Mouse (Mus musculus) kidney, postnatal 0 days (tissue): ENCODE results near the gene Spns2. TPM values are rescaled to one million over a fixed set of nuclear protein-coding genes. Genes with fewer than 3 reads are reported as not detected.

ENCODE experiments used
- ATAC-seq: fragments of 200-750 bp; cut with Nextera tagmentation; replicated peaks from 2 replicates; pipeline ENCODE4 v1.8.0; 2017; ENCODE audit warnings: low read depth, moderate number of reproducible peaks, moderate TSS enrichment, moderate library complexity; ENCODE audit not compliant: low FRiP score
- DNase-seq: peaks from one replicate; pipeline ENCODE4 v3.0.0-alpha.2; 2016; ENCODE audit warnings: low spot score
- H3K27ac ChIP-seq: fragments of 300-500 bp; sonication (generic); 2 replicates; pipeline ENCODE4 v1.5.1; 2014; ENCODE audit warnings: mild to moderate bottlenecking
- H3K27me3 ChIP-seq: fragments of 300-500 bp; sonication (generic); 2 replicates; pipeline ENCODE4 v1.6.1; 2014; ENCODE audit warnings: low read length, mixed read lengths; ENCODE audit not compliant: insufficient read depth
- H3K36me3 ChIP-seq: fragments of 300-500 bp; sonication (generic); 2 replicates; pipeline ENCODE4 v1.6.1; 2014; ENCODE audit warnings: low read length, mixed read lengths; ENCODE audit not compliant: insufficient read depth
- H3K4me1 ChIP-seq: fragments of 300-500 bp; sonication (generic); replicated peaks from 2 replicates; pipeline ENCODE4 v1.6.1; 2014; ENCODE audit warnings: antibody characterized with exemption, low read length, mixed read lengths; ENCODE audit not compliant: insufficient read depth
- H3K4me2 ChIP-seq: fragments of 300-500 bp; sonication (generic); 2 replicates; pipeline ENCODE4 v1.6.1; 2014; ENCODE audit warnings: mild to moderate bottlenecking, low read length, moderate library complexity, mixed read lengths
- H3K4me3 ChIP-seq: fragments of 300-500 bp; sonication (generic); replicated peaks from 2 replicates; pipeline ENCODE4 v1.5.1; 2014; ENCODE audit warnings: low read depth, low read length
- H3K9ac ChIP-seq: fragments of 300-500 bp; sonication (generic); 2 replicates; pipeline ENCODE4 v1.6.1; 2014; ENCODE audit warnings: low read depth, low read length
- H3K9me3 ChIP-seq: fragments of 300-500 bp; sonication (generic); replicated peaks from 2 replicates; pipeline ENCODE4 v1.6.1; 2016; ENCODE audit warnings: low read length, inconsistent platforms, mixed read lengths
- CTCF ChIP-seq: IDR thresholded peaks from 2 replicates; pipeline ENCODE4 v1.5.1; 2016; ENCODE audit warnings: antibody characterized with exemption, low read depth, mild to moderate bottlenecking, moderate library complexity
- WGBS: fragments of 180-500 bp; shearing (Covaris S2); extraction: QIAGEN DNeasy Blood & Tissue Kit; methylation state at CpG from one replicate; pipeline ENCODE4 v1.1.7; 2014; 5-methylcytosine and 5-hydroxymethylcytosine counted together
- polyA plus RNA-seq: library from polyadenylated mRNA; unstranded; fragments of >200 nt; fragmentation: Nextera tagmentation; extraction: Ambion mirVana; gene quantifications from 2 replicates; pipeline ENCODE4 v1.2.1, GENCODE M21; 2015

Gene Spns2
- polyA plus RNA-seq, 1 experiment from 2014 or later: 7.4 TPM

- TF ChIP-seq CTCF: peak; percentile 76
- Histone ChIP-seq H3K9ac (no peak overlapping the region), H3K9me3 (no peaks in the 10 kb centered on the region), H3K27ac (no peak overlapping the region), H3K36me3 (no peaks in the 10 kb centered on the region), H3K4me2 (no peak overlapping the region), H3K27me3 (no peaks in the 10 kb centered on the region), H3K4me1 (no peaks in the 10 kb centered on the region), H3K4me3 (no peak overlapping the region)
- ATAC-seq (peak; percentile 54; the same call in 1 of the 2 replicates), DNase-seq (peak; percentile 90)
- 2% methylated on average over 5 of the region's 5 CpGs for WGBS
Observed at GRCm38 (mm10) chr11:72428694-72429093, 61.0 kb downstream of the Spns2 start.

- DNase-seq (no peak), ATAC-seq (no peak)
- Histone ChIP-seq H3K27me3 (no peaks in the 10 kb centered on the region), H3K4me2 (no peak overlapping the region), H3K9ac (no peak overlapping the region), H3K4me3 (no peak overlapping the region), H3K4me1 (no peaks in the 10 kb centered on the region), H3K9me3 (no peaks in the 10 kb centered on the region), H3K27ac (no peak overlapping the region), H3K36me3 (no peaks in the 10 kb centered on the region)
- peak; percentile 63 for TF ChIP-seq CTCF
Observed at GRCm38 (mm10) chr11:72426884-72427283, 62.8 kb downstream of the Spns2 start.

- no peaks in the 10 kb centered on the region for H3K36me3 ChIP-seq
Observed at GRCm38 (mm10) chr11:72425201-72425600, 64.5 kb downstream of the Spns2 start.

GRCm38 (mm10) chr11:72423686-72424085, 66.0 kb downstream of the Spns2 start:
- Histone ChIP-seq H3K36me3 (no peaks in the 10 kb centered on the region), H3K4me2 (no peak overlapping the region), H3K4me3 (no peak overlapping the region), H3K9me3 (no peaks in the 10 kb centered on the region), H3K27me3 (no peaks in the 10 kb centered on the region), H3K4me1 (no peaks in the 10 kb centered on the region), H3K9ac (no peak overlapping the region), H3K27ac (no peak overlapping the region)
- TF ChIP-seq CTCF: no peak
- DNase-seq (no peak), ATAC-seq (no peak)
- WGBS: 79% methylated on average over 4 of the region's 4 CpGs

More at GRCm38 (mm10) chr11:72425201-72425600, 64.5 kb downstream of the Spns2 start:
- TF ChIP-seq CTCF: no peak
- Histone ChIP-seq H3K4me1 (no peaks in the 10 kb centered on the region), H3K4me2 (no peak overlapping the region), H3K9ac (no peak overlapping the region), H3K9me3 (no peaks in the 10 kb centered on the region), H3K27me3 (no peaks in the 10 kb centered on the region), H3K27ac (no peak overlapping the region), H3K4me3 (no peak overlapping the region)
- no peak for DNase-seq
- ATAC-seq: no peak

GRCm38 (mm10) chr11:72421518-72422278, 68.0 kb downstream of the Spns2 start:
- Histone ChIP-seq H3K27ac (no peak overlapping the region), H3K27me3 (no peaks in the 10 kb centered on the region), H3K4me1 (0 out of 2 replicates have a peak, but pooled peaks cover 8% of the 10 kb centered on the region), H3K9ac (no peak overlapping the region), H3K36me3 (no peaks in the 10 kb centered on the region), H3K4me2 (no peak overlapping the region), H3K4me3 (no peak overlapping the region), H3K9me3 (no peaks in the 10 kb centered on the region)
- ATAC-seq: no peak
- 88% methylated on average over 11 of the region's 11 CpGs for WGBS
- no peak for DNase-seq
- TF ChIP-seq CTCF: no peak

GRCm38 (mm10) chr11:72420460-72421122, 69.1 kb downstream of the Spns2 start:
- ATAC-seq: no peak
- DNase-seq: no peak
- 85% methylated on average over 6 of the region's 6 CpGs for WGBS
- Histone ChIP-seq H3K4me1 (0 out of 2 replicates have a peak, but pooled peaks cover 8% of the 10 kb centered on the region), H3K27me3 (no peaks in the 10 kb centered on the region), H3K4me3 (no peak overlapping the region), H3K9ac (no peak overlapping the region), H3K4me2 (no peak overlapping the region), H3K27ac (no peak overlapping the region), H3K36me3 (no peaks in the 10 kb centered on the region), H3K9me3 (no peaks in the 10 kb centered on the region)
- no peak for TF ChIP-seq CTCF
